ENCODE assay signal across 19 mouse cellular contexts in the genomic region with DNA sequence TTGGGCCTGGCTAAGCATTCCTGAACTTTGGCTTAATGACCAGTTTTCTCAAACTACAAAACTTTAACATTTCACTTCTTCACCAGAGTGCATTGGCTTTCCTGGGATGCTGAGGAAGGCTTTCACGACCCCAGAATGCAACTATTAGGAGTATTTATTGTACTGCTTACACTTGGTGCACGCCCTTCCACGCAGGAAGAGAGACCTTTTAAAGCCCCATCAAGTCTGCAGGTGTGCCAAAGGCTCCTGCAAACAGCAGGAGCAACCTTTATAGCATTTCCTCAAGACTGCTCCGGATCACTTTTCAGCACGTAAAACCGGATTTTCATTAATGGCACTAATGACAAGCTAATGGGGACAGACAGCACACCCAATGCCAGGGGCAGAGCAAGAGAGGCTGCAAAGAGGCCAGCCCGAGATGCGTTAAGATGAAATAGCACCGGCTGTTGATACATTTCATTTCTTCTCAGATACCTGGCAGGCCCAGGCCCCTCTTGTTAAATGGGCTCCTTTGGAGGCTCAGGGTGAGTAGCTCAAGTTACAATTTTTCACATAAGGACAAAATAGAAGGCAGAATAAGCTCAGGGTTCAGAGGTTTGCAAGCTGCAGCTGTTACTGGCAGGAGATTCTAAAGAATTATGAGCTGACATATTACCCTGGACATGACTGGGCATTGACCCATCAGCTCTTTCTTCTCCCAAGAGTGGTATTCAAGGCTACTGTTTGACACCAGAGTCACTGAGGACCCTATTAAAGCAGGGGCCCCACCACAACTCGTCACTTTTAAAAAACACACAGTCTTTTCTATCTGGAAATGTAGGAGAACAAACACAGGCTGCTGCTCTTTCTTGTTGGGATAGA.
A peak's percentile ranks its signal among the peaks of the same experiment; 100 is the strongest.
DNase-seq lines count a peak whose midpoint lies in the region; ATAC-seq lines count a peak whose summit lies in the region.
"Had no signal": no experiment of that assay in that cellular context is flagged by ENCODE, and none has a peak within 500 bp of the region (broad histone marks: within the 10 kb centered on the region; RNA-seq: fewer than 3 reads in every experiment).

No protein-coding gene starts in this region.

- no peak overlapping the region for H3K9ac ChIP-seq in heart, embryonic 12.5 days
- H3K9ac ChIP-seq: liver, postnatal 0 days had no signal

- H3K27ac ChIP-seq in heart, embryonic 12.5 days (ENCODE audit: poor library complexity, severe bottlenecking), result peak overlapping the region; percentile 6; the same call in 1 of the 2 replicates
- H3K27ac ChIP-seq: hindbrain, postnatal 0 days had no signal

- no peaks in the 10 kb centered on the region for H3K27me3 ChIP-seq in heart, embryonic 12.5 days (replicated peaks)
- H3K27me3 ChIP-seq: CH12.LX; megakaryocyte, embryonic 14.5 days had no signal

- H3K4me2 ChIP-seq in heart, embryonic 12.5 days, result no peak overlapping the region

- H3K4me3 ChIP-seq in heart, embryonic 12.5 days, result no peak overlapping the region
- H3K4me3 ChIP-seq: megakaryocyte, embryonic 14.5 days had no signal

- DNase-seq in heart, postnatal 4 days, result no peak
- peak; percentile 12 for DNase-seq in kidney, postnatal 14 days
- DNase-seq in kidney, adult 18-20 months, result no peak
- peak; percentile 67 for DNase-seq in hindlimb bud, embryonic 11.5 days (ENCODE audit: extremely low spot score, low read depth, low spot score)
- peak; percentile 20 for DNase-seq in mesoderm, embryonic 11.5 days (ENCODE audit: low read depth, low spot score)
- no peak for DNase-seq in ovary, postnatal 10 days (ENCODE audit: low spot score)
- no peak for DNase-seq in cerebellum, postnatal 25 days
- DNase-seq: adrenal gland, postnatal 36 days; cerebellum, adult 18-20 months; cerebellum, postnatal 36 days; kidney, postnatal 36 days; liver, postnatal 0 days; retina, postnatal 1 day; thymus, postnatal 36 days had no signal

- no peaks in the 10 kb centered on the region for H3K4me1 ChIP-seq in heart, embryonic 12.5 days (replicated peaks)
- H3K4me1 ChIP-seq: megakaryocyte, embryonic 14.5 days had no signal

- no peaks in the 10 kb centered on the region for H3K9me3 ChIP-seq in heart, embryonic 12.5 days (replicated peaks)
- H3K9me3 ChIP-seq: megakaryocyte, embryonic 14.5 days had no signal

- no peak for ATAC-seq in heart, embryonic 12.5 days (ENCODE audit: insufficient number of reproducible peaks, low FRiP score)
- ATAC-seq: hindbrain, postnatal 0 days; liver, postnatal 0 days; midbrain, embryonic 16.5 days had no signal

- H3K36me3 ChIP-seq in heart, embryonic 12.5 days, result no peaks in the 10 kb centered on the region

- 79% methylated on average over 10 of the region's 10 CpGs for WGBS in heart, embryonic 12.5 days

Comparison
In these comparisons a context has a peak if more than half of its experiments do, and no peak if none do; other contexts are left out.
1. DNase-seq: peak in kidney, postnatal 14 days (single experiment), hindlimb bud, embryonic 11.5 days (single experiment) and mesoderm, embryonic 11.5 days (single experiment); none in heart, postnatal 4 days (single experiment), kidney, adult 18-20 months (single experiment), ovary, postnatal 10 days (single experiment) and cerebellum, postnatal 25 days (0 of 2).